Comparison of ENCODE assay signal across 8 mouse cellular contexts in genomic region chr14:58075433-58076029, GRCm38 (mm10). TPM values are rescaled to one million over a fixed set of nuclear protein-coding genes. Genes with fewer than 3 reads are reported as not detected.
A peak's percentile ranks its signal among the peaks of the same experiment; 100 is the strongest.
DNase-seq lines count a peak whose midpoint lies in the region; ATAC-seq and TF ChIP-seq lines count a peak whose summit lies in the region.

No protein-coding gene starts in this region.

- H3K9ac ChIP-seq in hindbrain, embryonic 15.5 days: peak overlapping the region; percentile 73
- H3K9ac ChIP-seq in limb, embryonic 12.5 days (replicated peaks): peak overlapping the region; percentile 63
- peak overlapping the region; percentile 82 for H3K9ac ChIP-seq in neural tube, embryonic 13.5 days

- H3K4me3 ChIP-seq in bone marrow macrophage, adult 2 months (ENCODE audit: insufficient read depth, low read length): peak overlapping the region; percentile 50
- peak overlapping the region; percentile 66 for H3K4me3 ChIP-seq in forebrain, embryonic 10.5 days
- H3K4me3 ChIP-seq in hindbrain, embryonic 15.5 days: peak overlapping the region; percentile 81
- H3K4me3 ChIP-seq in limb, embryonic 12.5 days (replicated peaks): peak overlapping the region; percentile 58
- H3K4me3 ChIP-seq in neural tube, embryonic 13.5 days: peak overlapping the region; percentile 69

- H3K9me3 ChIP-seq in forebrain, embryonic 10.5 days: no peaks in the 10 kb centered on the region
- no peaks in the 10 kb centered on the region for H3K9me3 ChIP-seq in hindbrain, embryonic 15.5 days
- no peaks in the 10 kb centered on the region for H3K9me3 ChIP-seq in limb, embryonic 12.5 days
- H3K9me3 ChIP-seq in neural tube, embryonic 13.5 days: no peaks in the 10 kb centered on the region

- no peak for TF ChIP-seq POLR2A in bone marrow macrophage, adult 2 months (IDR thresholded peaks at IDR 0.05; ENCODE audit: borderline replicate concordance, low read depth, low read length)

- H3K4me2 ChIP-seq in hindbrain, embryonic 15.5 days: peak overlapping the region; percentile 100
- H3K4me2 ChIP-seq in limb, embryonic 12.5 days: peak overlapping the region; percentile 95
- H3K4me2 ChIP-seq in neural tube, embryonic 13.5 days: peak overlapping the region; percentile 96

- intact Hi-C loops in heart, postnatal 25 days (cut with DNase I): loop anchor here (10.0 kb wide), 2 partner anchors 209 to 709 kb away; no protein-coding TSS in a partner anchor

- 0 out of 2 replicates have a peak, but pooled peaks have one; percentile 2 for ATAC-seq in hindbrain, embryonic 15.5 days (ENCODE audit: low FRiP score, low read depth)
- no peak for ATAC-seq in limb, embryonic 12.5 days (ENCODE audit: insufficient number of reproducible peaks, insufficient read depth, low FRiP score, low TSS enrichment, low read depth)
- ATAC-seq in neural tube, embryonic 13.5 days (ENCODE audit: low read depth): peak; percentile 41

- no peak overlapping the region for H3K27ac ChIP-seq in bone marrow macrophage, adult 2 months (ENCODE audit: insufficient read depth, low read depth, low read length)
- peak overlapping the region; percentile 74 for H3K27ac ChIP-seq in forebrain, embryonic 10.5 days
- H3K27ac ChIP-seq in hindbrain, embryonic 15.5 days (replicated peaks): peak overlapping the region; percentile 78
- peak overlapping the region; percentile 58; the same call in 1 of the 2 replicates for H3K27ac ChIP-seq in limb, embryonic 12.5 days
- peak overlapping the region; percentile 93 for H3K27ac ChIP-seq in neural tube, embryonic 13.5 days (replicated peaks)

- 0% methylated on average over 31 of the region's 31 CpGs for WGBS in forebrain, embryonic 10.5 days
- WGBS in hindbrain, embryonic 15.5 days: under 1% methylated on average over 31 of the region's 31 CpGs
- WGBS in limb, embryonic 12.5 days: under 1% methylated on average over 31 of the region's 31 CpGs
- WGBS in neural tube, embryonic 13.5 days: under 1% methylated on average over 31 of the region's 31 CpGs

- DNase-seq in heart, adult 11 months: peak; percentile 91
- DNase-seq in heart, postnatal 25 days (ENCODE audit: low spot score): no peak
- peak; percentile 57 for DNase-seq in forebrain, embryonic 10.5 days (ENCODE audit: extremely low spot score, low spot score)
- DNase-seq in gastrocnemius, postnatal 25 days: no peak

- H3K4me1 ChIP-seq in bone marrow macrophage, adult 2 months (ENCODE audit: control insufficient read depth, insufficient read depth, low read length): peaks cover 1% of the 10 kb centered on the region; the same call in 1 of the 2 replicates
- peaks cover 63% of the 10 kb centered on the region for H3K4me1 ChIP-seq in forebrain, embryonic 10.5 days
- H3K4me1 ChIP-seq in hindbrain, embryonic 15.5 days (replicated peaks): peaks cover 46% of the 10 kb centered on the region
- H3K4me1 ChIP-seq in limb, embryonic 12.5 days (replicated peaks): peaks cover 46% of the 10 kb centered on the region
- H3K4me1 ChIP-seq in neural tube, embryonic 13.5 days (replicated peaks): peaks cover 58% of the 10 kb centered on the region

- no peak for TF ChIP-seq CTCF in bone marrow macrophage, adult 2 months (IDR thresholded peaks at IDR 0.05; ENCODE audit: low read depth, low read length)

- H3K36me3 ChIP-seq in forebrain, embryonic 10.5 days (replicated peaks): no peaks in the 10 kb centered on the region
- no peaks in the 10 kb centered on the region for H3K36me3 ChIP-seq in hindbrain, embryonic 15.5 days
- H3K36me3 ChIP-seq in limb, embryonic 12.5 days: no peaks in the 10 kb centered on the region
- no peaks in the 10 kb centered on the region for H3K36me3 ChIP-seq in neural tube, embryonic 13.5 days

- peaks cover 92% of the 10 kb centered on the region for H3K27me3 ChIP-seq in forebrain, embryonic 10.5 days (ENCODE audit: poor library complexity, severe bottlenecking)
- peaks cover 16% of the 10 kb centered on the region for H3K27me3 ChIP-seq in hindbrain, embryonic 15.5 days
- H3K27me3 ChIP-seq in limb, embryonic 12.5 days: peaks cover 85% of the 10 kb centered on the region
- peaks cover 64% of the 10 kb centered on the region for H3K27me3 ChIP-seq in neural tube, embryonic 13.5 days

RNA-seq across cellular contexts. Expression of gene Fgf9, which starts 5.2 kb away (rescaled TPM):
- 1 to 10 TPM; 7.3 to 7.5 TPM for total RNA-seq in heart, postnatal 25 days (2021)
- not detected in 2 replicates for polyA plus RNA-seq in bone marrow macrophage, adult 2 months (2012; ENCODE audit: insufficient read depth, insufficient read length, missing spikeins)
- polyA plus RNA-seq in forebrain, embryonic 10.5 days (2016; fragmentation: Nextera tagmentation; extraction: Ambion mirVana): 2.1 and 3.4 TPM in 2 replicates
- polyA plus RNA-seq in hindbrain, embryonic 15.5 days (2015; fragmentation: Nextera tagmentation; extraction: Ambion mirVana): 22.1 and 22.7 TPM in 2 replicates
- polyA plus RNA-seq in limb, embryonic 12.5 days (2016; fragmentation: Nextera tagmentation; extraction: Ambion mirVana): 12.4 and 14.7 TPM in 2 replicates
- 13.0 and 17.5 TPM in 2 replicates for polyA plus RNA-seq in neural tube, embryonic 13.5 days (2015; fragmentation: Nextera tagmentation; extraction: Ambion mirVana)
- 1 to 10 TPM in 1 of 2 experiments, under 1 TPM in 1; 0.64 to 1.6 TPM for total RNA-seq in gastrocnemius, postnatal 25 days (2021)

Comparison
In these comparisons a context has a peak if more than half of its experiments do, and no peak if none do; other contexts are left out.
1. DNase-seq: peak in heart, adult 11 months (single experiment) and forebrain, embryonic 10.5 days (single experiment); none in heart, postnatal 25 days (single experiment) and gastrocnemius, postnatal 25 days (single experiment).
2. Peak in every context shown above with its lines, with median percentiles within 50 percentile points of each other: H3K4me3 ChIP-seq, H3K4me2 ChIP-seq and H3K9ac ChIP-seq.